Mouse (Mus musculus) ES-CJ7 (cell line): Measurements from ENCODE around the gene Ankrd39.
"Not testable (repeated sequence)": the region's sequence is repeated elsewhere in the genome, so short reads cannot be mapped to it uniquely, and the experiment has no call there.

ENCODE experiments used
- DNase-seq: peaks from one replicate; pipeline ENCODE4 v3.0.0; 2011; ENCODE audit warnings: low read depth, low spot score

The Ankrd39 gene

DNA sequence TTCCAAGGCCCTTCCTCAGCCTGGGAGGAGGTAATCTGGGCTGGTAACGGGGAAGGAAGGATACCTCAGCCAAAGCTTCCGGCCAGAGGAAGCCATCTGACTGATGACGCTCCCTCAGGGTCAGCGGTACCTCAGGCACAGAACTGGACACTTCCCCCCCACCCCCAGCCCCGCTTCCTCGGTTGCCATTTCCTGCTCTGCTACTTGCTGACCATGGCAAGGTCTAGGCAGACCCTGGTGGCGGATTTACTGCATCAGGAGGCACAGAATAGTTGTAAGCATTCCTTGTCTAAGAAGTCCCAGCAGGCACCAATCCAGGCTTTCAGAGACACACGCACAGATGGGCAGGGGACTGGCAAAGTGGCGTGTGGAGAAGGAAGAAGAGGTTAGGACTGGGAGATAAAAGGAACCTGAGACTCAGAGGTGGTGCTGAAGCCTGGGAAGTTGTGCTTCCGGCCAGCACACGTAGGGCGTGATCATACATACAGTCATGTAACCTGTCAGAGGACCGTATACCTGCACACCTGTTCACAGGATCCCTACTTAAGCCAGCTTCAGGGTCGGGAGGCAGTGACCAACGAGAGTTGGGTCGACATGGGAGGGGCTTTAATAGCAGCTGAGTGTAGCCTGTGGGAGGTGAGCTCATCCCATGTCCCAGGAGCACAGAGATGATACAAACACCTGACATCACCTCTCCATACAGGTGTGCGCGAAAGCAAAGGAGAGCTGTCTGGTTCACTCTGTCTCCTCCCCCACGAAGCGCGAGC is 7.6 kb upstream of the Ankrd39 start:
- no peak for DNase-seq

DNA sequence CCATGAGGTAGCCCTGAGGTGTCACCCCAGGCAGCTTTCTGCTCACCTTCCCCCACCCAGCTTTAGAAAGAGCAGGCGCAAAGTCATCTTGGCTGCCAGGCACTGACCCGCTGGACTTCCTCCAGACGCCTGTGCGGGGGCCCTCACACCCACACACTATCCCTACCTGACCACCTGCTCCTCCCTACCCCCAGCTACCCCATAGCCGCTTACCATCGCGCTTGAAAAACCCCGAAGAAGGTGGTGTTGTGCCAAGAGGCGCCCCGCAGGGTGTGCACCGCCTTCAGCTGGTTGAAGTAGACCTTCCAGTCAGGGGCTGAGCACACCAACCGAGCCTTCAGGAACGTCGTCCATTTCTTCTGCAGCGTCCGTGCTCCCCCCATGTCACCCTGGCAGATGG is 5.3 kb upstream of the Ankrd39 start:
- no peak for DNase-seq

DNA sequence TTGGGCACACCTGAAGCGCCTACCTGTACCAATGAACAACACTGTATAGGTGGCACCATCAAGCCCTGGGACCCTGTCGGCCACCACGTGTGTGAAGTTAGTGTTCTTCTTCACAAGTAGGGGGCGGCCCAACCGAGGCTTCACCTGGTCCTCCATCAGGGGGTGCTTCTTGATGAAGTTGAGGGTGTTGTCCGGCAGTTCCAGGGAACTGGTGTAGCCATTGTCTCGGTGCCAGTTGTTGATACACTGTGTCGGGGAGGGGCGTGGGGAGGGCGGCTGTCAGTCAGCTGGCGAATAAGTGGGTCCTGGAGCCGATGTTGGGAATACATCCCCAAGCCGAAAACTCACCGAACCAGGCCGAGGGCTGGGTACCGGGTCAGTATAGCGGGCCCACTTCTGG is 4.7 kb upstream of the Ankrd39 start:
- DNase-seq, result no peak

- no peak for DNase-seq
Observed at GRCm38 (mm10) chr1:36550075-36550863, 3.0 kb upstream of the Ankrd39 start.

- no peak for DNase-seq
Observed at GRCm38 (mm10) chr1:36549491-36549890, 2.2 kb upstream of the Ankrd39 start.

GRCm38 (mm10) chr1:36548771-36549170 is 1.5 kb upstream of the Ankrd39 start:
- no peak for DNase-seq

DNA sequence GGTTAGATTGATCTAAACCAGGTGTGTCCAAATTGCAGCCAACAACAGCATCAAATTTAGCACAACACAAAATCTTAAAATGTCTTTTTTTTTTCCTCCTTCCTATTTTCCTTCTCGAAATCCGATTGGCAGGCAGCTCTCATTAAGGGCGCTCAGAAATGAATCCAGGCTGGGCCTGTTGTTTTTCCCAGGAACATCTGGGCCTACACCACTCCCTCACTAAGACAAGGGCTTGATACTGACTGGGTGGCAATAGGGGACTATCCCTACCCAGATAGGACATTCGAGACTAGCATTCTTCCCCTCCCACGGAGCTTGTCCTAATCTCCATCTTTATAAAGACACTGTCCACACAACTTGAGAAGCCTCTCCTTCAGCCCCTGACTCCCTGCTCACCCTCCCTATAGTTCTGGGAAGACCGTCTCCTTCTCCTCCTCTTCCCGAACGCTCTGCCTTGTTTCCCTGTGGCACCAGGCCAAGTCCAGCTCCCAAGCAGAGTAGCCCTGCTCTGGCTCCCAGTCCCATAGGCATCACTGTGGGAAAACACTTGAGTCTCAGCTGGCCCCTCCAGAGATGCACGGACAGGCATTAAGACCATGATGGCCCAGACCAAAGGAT is 845 bp upstream of the Ankrd39 start:
- DNase-seq, result no peak

DNA sequence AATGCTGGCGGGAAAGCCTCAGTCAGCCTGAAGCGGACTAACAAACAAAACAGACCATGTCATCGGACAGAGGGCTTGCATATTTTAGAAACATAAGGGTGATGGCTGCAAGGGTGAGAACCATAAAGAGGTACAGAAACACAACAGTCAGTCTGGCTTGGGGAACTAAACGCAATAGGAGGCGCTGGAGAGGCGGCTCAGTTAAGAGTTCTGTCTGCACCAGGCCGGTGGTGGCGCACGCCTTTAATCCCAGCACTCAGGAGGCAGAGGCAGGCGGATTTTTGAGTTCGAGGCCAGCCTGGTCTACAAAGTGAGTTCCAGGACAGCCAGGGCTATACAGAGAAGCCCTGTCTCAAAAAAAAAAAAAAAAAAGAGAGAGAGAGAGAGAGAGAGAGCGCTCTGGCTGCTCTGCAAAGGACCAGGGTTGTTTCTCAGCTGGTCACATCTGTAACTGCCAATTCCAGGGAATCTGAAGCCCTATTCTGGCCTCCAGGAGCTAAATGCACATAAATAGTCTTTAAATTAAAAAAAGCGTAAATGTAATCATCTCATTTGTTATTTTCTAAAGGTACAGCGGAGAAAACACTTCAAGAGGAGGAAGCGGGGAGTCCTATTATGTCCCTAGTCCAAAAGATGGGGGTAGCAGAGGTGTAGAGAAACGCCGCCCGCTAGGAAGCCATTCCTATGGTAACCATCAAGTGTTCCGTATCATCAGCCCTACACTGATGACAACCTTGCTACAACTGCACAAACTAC is 1.2 kb downstream of the Ankrd39 start:
- peak; percentile 83 for DNase-seq

GRCm38 (mm10) chr1:36545382-36545781 is 1.9 kb downstream of the Ankrd39 start:
- DNase-seq, result peak; percentile 50

DNA sequence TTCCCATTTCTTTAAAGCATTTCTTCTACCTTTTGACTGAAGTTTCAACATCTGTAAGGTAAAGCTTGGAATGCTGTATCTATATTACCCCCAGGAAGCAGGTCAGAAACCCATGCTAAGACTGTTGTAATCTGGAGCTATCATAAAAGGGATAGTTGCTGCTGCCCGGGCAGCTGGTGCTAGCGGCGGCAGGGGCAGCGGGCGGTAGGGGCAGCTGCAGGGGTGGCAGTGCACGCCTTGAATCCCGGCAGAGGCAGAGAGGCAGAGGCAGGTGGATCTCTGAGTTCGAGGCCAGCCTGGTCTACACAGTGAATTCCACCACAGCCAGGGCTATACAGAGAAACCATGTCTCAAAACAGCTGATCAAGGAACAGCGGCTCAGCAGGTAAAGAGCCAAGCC is 4.3 kb downstream of the Ankrd39 start:
- DNase-seq, result no peak

DNA sequence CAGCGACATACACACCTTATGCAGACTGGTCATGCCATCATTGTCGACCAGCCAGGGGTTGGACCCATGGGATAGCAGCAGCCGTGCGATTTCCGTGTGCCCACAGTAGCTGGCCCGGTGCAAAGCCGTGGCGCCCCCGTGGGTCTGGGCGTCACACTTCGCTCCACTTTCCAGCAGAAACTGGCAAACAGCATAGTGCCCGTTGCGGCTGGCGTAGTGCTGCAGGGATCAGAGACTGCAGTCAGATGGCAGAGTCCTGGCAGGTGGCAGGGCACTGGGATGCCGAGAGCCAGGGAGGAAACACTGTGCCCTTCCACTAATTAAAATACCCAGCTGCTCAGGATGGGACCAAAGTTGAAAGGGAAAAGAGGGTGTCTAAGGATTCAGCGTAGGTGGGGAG is 5.4 kb downstream of the Ankrd39 start:
- DNase-seq, result no peak

DNA sequence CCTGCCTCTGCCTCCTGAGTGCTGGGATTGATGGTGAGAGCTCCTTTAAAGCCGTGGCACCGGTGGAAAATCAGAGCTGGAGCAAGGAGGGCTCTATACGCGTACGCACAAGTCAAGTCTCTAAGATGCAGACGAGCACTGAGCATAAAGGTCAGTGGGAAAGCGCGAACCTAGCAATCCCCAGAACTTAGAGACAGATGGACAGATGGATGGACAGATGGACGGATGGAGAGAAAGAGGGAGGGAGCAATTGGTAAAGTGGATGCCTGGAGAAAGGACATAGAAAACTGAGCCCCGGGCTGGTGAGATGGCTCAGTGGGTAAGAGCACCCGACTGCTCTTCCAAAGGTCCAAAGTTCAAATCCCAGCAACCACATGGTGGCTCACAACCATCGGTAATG is 6.4 kb downstream of the Ankrd39 start:
- no peak for DNase-seq

DNA sequence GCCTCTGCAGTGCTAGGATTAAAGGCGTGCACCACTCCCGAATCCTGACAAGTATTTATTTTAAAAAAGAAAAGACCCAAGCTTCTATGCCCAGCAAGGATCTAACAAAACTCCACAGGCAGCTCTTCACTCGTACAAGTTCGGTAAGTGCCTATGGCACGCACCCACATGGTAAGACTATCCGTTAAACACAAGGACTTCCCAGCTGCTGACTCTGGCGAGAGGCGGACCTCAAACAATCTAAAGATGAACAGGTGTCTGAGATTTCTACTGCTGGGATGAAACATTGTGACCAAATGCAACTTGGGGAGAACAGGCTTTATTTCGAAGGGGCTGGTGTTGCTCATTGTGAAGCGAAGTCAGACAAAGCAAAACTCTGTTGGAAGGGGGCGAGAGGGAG is 7.1 kb downstream of the Ankrd39 start:
- no peak for DNase-seq

DNA sequence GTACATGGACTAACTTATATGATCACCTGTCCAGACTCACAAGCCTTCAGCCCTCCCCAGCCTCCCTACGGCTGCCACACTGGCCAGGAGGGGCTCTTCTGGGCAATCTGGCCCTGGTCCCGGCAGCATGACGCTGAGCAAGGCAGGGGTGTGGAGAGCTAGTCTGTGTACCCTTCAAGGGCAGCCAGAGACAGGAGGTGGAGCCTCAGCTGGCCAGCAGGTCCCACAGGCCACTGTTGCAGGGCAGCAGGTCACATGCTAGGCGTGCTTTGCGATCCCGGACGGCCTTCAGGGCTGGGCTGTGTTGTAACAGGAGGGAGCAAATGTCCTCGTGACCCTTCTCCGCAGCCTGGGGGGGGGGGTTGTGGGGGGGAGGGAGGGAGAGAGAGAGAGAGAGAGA is 8.1 kb downstream of the Ankrd39 start, which contains the start of gene Gm42417:
TSS of gene Gm42417 (minus strand) at position 244 of the 400 bp plus-strand sequence.
- DNase-seq, result no peak

- no peak for DNase-seq
Observed at GRCm38 (mm10) chr1:36538727-36539126, 8.5 kb downstream of the Ankrd39 start.

- DNase-seq, result not testable (repeated sequence)
Observed at GRCm38 (mm10) chr1:36536783-36537182, 10.5 kb downstream of the Ankrd39 start, which contains the start of gene Ankrd23. TSS of gene Ankrd23 (minus strand) at chr1:36536883.

DNA sequence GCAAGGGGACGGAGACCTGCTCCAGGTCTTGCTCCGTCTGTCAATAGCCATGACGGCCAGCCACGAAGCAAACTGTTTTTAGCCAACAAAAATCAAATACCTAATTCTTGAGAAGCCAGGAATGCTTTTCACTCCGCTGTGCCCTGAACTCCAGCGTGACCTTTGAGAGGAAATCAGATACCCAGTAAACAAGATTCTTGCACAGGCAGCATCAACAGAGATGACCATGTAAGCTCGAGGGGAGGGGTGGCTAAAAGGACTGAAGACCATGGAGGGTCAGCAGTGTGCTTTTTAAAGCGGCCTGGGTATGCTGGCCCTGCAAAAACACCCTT is 10.9 kb downstream of the Ankrd39 start:
- no peak for DNase-seq

- no peak for DNase-seq
Observed at GRCm38 (mm10) chr1:36535477-36536396, 11.5 kb downstream of the Ankrd39 start.

DNA sequence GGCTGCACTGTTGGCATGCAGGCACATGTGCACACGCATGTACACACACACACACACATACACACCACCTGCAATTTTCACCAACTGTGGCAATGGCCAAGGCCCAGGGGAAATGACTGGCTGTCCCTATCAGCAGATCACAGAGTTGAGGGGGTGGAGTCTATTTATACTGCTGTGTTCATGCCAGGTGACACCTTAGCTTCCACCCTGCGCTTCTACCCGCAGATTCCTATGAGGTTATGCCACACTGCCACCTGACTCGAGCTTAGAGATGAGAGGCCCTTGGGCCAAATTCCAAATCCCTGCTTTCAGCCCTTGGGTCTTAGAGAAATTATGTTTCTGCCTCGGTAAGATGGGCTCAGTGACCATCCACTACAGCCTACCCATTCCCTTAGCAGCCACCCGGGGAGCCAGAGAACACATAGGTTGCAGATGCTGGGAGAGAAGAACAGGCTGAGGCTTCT is 12.6 kb downstream of the Ankrd39 start:
- no peak for DNase-seq

GRCm38 (mm10) chr1:36533546-36533945 is 13.7 kb downstream of the Ankrd39 start:
- no peak for DNase-seq

- DNase-seq, result no peak
Observed at GRCm38 (mm10) chr1:36531461-36531860, 15.8 kb downstream of the Ankrd39 start.
